Mouse (Mus musculus): ENCODE measurements around the gene Ccdc117.
"Not testable (repeated sequence)": the region's sequence is repeated elsewhere in the genome, so short reads cannot be mapped to it uniquely, and the experiment has no call there.

Gene Ccdc117

GRCm38 (mm10) chr11:5505856-5506575, 36.0 kb downstream of the Ccdc117 start:
- DNase-seq: no peak

- DNase-seq: no peak
These were observed 39.5 kb downstream of the Ccdc117 start for GRCm38 (mm10) chr11:5502351-5503051.

- DNase-seq: no peak
These were observed 40.9 kb downstream of the Ccdc117 start for GRCm38 (mm10) chr11:5500903-5501741.

GRCm38 (mm10) chr11:5499961-5500644, 41.9 kb downstream of the Ccdc117 start:
- DNase-seq: no peak

- DNase-seq: no peak
These were observed 42.9 kb downstream of the Ccdc117 start for GRCm38 (mm10) chr11:5498931-5499661.

GRCm38 (mm10) chr11:5498422-5498821, 43.6 kb downstream of the Ccdc117 start:
- DNase-seq: no peak

- no peak for DNase-seq
These were observed 45.3 kb downstream of the Ccdc117 start for GRCm38 (mm10) chr11:5496559-5497248.

GRCm38 (mm10) chr11:5495906-5496305, 46.1 kb downstream of the Ccdc117 start:
- no peak for DNase-seq

- DNase-seq: no peak
These were observed 46.6 kb downstream of the Ccdc117 start for GRCm38 (mm10) chr11:5495286-5495832.

- no peak for DNase-seq
These were observed 48.1 kb downstream of the Ccdc117 start for GRCm38 (mm10) chr11:5493869-5494268.

GRCm38 (mm10) chr11:5491912-5492311, 50.1 kb downstream of the Ccdc117 start:
- DNase-seq: no peak

- no peak for DNase-seq
These were observed 50.9 kb downstream of the Ccdc117 start for GRCm38 (mm10) chr11:5490989-5491656.

- DNase-seq: not testable (repeated sequence)
These were observed 52.6 kb downstream of the Ccdc117 start for GRCm38 (mm10) chr11:5489433-5489832.

GRCm38 (mm10) chr11:5485193-5486011, 56.6 kb downstream of the Ccdc117 start:
- peak; percentile 82 for DNase-seq

- no peak for DNase-seq
These were observed 59.4 kb downstream of the Ccdc117 start for GRCm38 (mm10) chr11:5482581-5482980.

Data from right cerebral cortex, adult 18-20 months (tissue).